Mouse (Mus musculus) liver, postnatal 0 days (tissue): ENCODE measurements around the gene Spag7.

Experiments
- CTCF ChIP-seq: sonication (generic); IDR thresholded peaks from 2 replicates; pipeline ENCODE4 v1.5.1; 2016; ENCODE audit warnings: antibody characterized with exemption, low read depth
- EP300 ChIP-seq: IDR thresholded peaks from 2 replicates; pipeline ENCODE4 v1.6.1; 2016; ENCODE audit warnings: antibody characterized with exemption, low read depth, mild to moderate bottlenecking

- no peak for TF ChIP-seq CTCF
- no peak for TF ChIP-seq EP300
These were observed 33.6 kb upstream of the Spag7 start for GRCm38 (mm10) chr11:70702781-70703180.
